Mouse (Mus musculus): ENCODE results near the gene Rtel1.

Gene Rtel1

GRCm38 (mm10) chr2:181332542-181332941 lies 13.0 kb downstream of the Rtel1 start:
- DNase-seq, result no peak

- peak; percentile 58 for DNase-seq
These were observed 14.5 kb downstream of the Rtel1 start for GRCm38 (mm10) chr2:181334023-181334422.

- peak; percentile 68 for DNase-seq
These were observed 20.9 kb downstream of the Rtel1 start for GRCm38 (mm10) chr2:181340426-181340825.

- DNase-seq, result no peak
These were observed 23.2 kb downstream of the Rtel1 start for GRCm38 (mm10) chr2:181342766-181343165.

- DNase-seq, result no peak
These were observed 37.2 kb downstream of the Rtel1 start for GRCm38 (mm10) chr2:181356780-181357179.

GRCm38 (mm10) chr2:181363946-181364345 lies 44.4 kb downstream of the Rtel1 start:
- DNase-seq, result no peak

- DNase-seq, result peak; percentile 41
These were observed 44.9 kb downstream of the Rtel1 start for GRCm38 (mm10) chr2:181364487-181364859.

GRCm38 (mm10) chr2:181364860-181365596 lies 45.5 kb downstream of the Rtel1 start, which contains the start of the genes Zgpat and Arfrp1:
Gene Zgpat (plus strand): TSS chr2:181364928.
Gene Arfrp1 (minus strand): TSS chr2:181365404.
- DNase-seq, result peak; percentile 88

- no peak for DNase-seq
These were observed 46.1 kb downstream of the Rtel1 start for GRCm38 (mm10) chr2:181365655-181366075.

- no peak for DNase-seq
These were observed 50.5 kb downstream of the Rtel1 start for GRCm38 (mm10) chr2:181370001-181370400.

GRCm38 (mm10) chr2:181375787-181376186 lies 56.2 kb downstream of the Rtel1 start:
- no peak for DNase-seq

- no peak for DNase-seq
These were observed 57.7 kb downstream of the Rtel1 start for GRCm38 (mm10) chr2:181377230-181377629.

- DNase-seq, result no peak
These were observed 59.2 kb downstream of the Rtel1 start for GRCm38 (mm10) chr2:181378701-181379100.

GRCm38 (mm10) chr2:181379778-181380177 lies 60.2 kb downstream of the Rtel1 start, which contains the start of gene Lime1:
Gene Lime1 (plus strand): TSS chr2:181380078.
- DNase-seq, result no peak

- DNase-seq, result no peak
These were observed 60.7 kb downstream of the Rtel1 start for GRCm38 (mm10) chr2:181380251-181380650.

GRCm38 (mm10) chr2:181381107-181381506 lies 61.6 kb downstream of the Rtel1 start:
- no peak for DNase-seq

GRCm38 (mm10) chr2:181381631-181382306 lies 62.2 kb downstream of the Rtel1 start:
- DNase-seq, result no peak

- no peak for DNase-seq
These were observed 64.9 kb downstream of the Rtel1 start for GRCm38 (mm10) chr2:181384463-181384862.

- peak; percentile 64 for DNase-seq
These were observed 65.4 kb downstream of the Rtel1 start for GRCm38 (mm10) chr2:181384919-181385391.

GRCm38 (mm10) chr2:181385885-181386284 lies 66.3 kb downstream of the Rtel1 start:
- peak; percentile 90 for DNase-seq

GRCm38 (mm10) chr2:181386663-181387210 lies 67.2 kb downstream of the Rtel1 start:
- DNase-seq, result no peak

GRCm38 (mm10) chr2:181390136-181390870 lies 70.8 kb downstream of the Rtel1 start:
- DNase-seq, result peak; percentile 80

GRCm38 (mm10) chr2:181391022-181391421 lies 71.5 kb downstream of the Rtel1 start:
- DNase-seq, result peak; percentile 37
